Mouse (Mus musculus) C2C12 (cell line): ENCODE results near the gene Ifrd1.

Experiments
- CTCF ChIP-seq: IDR thresholded peaks from one replicate; pipeline ENCODE4 v1.5.1; 2011; ENCODE audit not compliant: control insufficient read depth, insufficient read depth, insufficient read length
- MYOG ChIP-seq: IDR thresholded peaks from one replicate; pipeline ENCODE4 v1.6.1; 2011; ENCODE audit not compliant: control insufficient read depth, insufficient read length; ENCODE audit errors: extremely low read depth
- USF1 ChIP-seq: IDR thresholded peaks from one replicate; pipeline ENCODE4 v1.6.1; 2011; ENCODE audit warnings: low read depth, mild to moderate bottlenecking, control low read depth, moderate library complexity

DNA sequence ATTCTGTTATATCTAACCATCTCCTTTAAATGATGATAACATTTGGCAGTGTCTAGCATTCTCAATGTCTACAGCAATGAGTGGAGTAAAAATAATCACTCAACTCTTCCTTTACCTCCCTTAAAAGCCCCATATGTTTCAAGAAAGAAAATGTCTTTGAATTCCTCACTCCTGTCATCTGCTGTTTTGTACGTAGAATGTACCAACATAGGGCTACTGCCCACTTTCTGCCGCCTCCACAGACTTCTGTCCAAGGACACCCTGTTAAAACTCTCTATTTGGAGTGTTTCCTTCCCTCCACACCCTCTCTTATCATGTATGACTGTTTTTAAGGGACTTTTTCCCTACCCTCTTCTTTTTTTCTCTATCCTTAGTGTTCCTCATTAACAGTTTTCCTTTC is 16.7 kb downstream of the Ifrd1 start:
- no peak for TF ChIP-seq CTCF
- no peak for TF ChIP-seq USF1
- TF ChIP-seq MYOG, result no peak
